Mouse (Mus musculus): ENCODE data around the gene Cacna1e.

The Cacna1e gene

DNA sequence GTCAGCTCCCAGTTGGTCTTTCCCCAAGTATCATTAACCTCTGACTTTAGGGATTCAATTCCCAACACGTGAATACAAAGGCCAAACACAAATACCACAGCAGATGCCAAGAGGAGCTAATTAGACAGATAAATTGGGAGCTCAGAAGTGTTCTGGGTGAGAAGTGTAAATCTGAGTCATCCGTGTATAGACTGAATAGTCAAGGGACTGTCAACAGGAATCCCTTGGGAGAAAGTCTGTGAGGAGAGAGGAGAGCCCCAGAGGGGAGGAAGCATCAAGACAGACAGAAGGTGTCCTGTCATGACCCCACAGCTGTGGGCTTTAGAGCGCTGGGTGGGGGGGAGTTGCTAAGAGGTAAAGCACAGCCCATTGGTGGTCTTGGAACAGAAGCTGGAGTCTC is 276.9 kb downstream of the Cacna1e start:
- DNase-seq, result no peak

DNA sequence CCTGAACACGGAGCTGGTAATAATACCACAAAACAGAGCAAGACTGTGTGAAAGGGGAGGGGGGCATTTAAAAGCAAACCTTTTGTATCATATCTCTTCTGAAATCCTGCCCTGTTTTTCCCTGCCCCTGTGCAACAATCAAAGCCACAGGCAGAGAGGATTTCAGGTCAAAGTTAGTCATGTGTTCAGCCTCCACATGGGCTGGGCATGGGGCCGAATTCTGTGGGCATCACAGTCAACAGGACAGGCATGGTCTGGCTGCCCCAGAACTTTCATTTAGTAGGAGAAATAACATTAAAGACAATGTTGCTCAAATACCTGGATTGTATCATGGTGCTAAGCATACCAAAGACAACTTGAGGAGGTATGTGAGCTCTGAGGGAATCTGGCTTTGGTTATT is 278.7 kb downstream of the Cacna1e start:
- no peak for DNase-seq

DNA sequence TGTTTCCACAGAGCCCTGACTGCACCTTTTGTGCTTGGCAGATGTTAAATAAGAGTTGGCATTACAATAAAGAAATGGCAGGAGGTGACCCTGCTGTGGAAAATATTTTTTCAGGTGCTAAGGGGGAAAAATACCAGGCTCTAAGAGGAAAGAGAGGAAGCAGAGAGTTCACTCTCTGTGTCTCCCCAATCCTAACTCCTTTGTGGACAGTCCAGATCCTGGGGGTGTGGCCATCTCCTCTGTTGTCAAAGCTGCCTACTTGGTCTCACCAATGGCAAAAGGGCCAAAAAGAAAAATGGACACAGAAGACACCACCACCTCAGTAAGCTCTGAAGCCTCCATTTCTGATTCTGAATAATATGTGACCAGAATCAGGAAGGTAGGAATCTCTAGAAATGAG is 280.5 kb downstream of the Cacna1e start:
- DNase-seq, result no peak

DNA sequence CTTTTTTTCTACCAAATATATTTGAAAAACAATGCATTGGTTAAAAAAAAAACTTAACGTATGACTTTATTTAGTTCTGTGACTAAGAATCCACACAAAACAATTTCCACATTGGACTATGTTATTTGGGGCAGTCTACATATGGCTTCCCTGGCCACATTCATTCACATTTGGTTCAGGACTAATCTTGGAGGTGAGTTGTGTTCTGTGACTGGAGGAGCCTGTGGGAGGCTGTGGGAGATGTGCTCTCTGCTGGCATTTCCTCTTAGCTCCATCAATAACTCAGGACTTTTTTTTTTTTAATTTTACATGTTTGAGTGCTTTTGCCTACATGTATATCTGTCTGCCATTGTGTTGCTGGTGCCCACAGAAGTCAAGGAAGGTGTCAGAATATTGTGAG is 281.8 kb downstream of the Cacna1e start:
- DNase-seq, result no peak

DNA sequence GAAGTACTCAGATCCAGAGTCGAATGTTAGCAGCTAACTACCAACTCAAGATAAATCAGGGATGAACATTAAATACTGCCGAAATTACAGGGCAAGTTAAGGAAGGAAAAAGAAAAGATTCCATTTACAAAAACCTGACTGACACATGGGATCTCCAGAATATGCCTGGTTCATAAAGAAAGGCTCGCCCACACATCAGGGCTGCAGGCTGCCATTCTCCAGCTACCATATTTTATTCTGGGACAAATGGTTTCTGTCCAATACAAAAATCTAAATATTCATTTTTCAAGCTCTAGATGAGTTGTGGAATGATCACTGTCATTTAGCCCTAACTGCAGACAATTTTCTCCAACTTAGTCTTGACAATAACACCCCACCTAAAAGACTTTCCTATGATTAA is 301.8 kb downstream of the Cacna1e start:
- no peak for DNase-seq

DNA sequence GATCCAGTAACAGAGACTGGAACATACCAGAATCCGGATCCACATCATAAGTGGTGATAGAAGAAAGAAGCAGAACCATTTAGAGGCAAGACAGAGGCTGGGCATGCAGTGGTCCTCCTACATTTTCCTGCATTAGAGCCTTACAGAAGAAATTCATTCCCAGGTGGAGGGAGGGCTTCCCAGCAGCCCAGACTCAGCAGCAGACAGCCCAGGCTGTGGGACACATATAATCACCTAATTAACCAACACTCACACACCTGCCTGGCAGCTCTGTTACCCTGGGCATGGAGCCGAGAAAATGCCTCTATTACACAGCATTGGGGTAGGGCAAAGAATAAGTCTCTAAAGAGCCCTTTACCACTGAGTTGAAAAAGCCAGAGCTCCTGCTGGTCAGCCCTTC is 304.4 kb downstream of the Cacna1e start:
- DNase-seq, result no peak

DNA sequence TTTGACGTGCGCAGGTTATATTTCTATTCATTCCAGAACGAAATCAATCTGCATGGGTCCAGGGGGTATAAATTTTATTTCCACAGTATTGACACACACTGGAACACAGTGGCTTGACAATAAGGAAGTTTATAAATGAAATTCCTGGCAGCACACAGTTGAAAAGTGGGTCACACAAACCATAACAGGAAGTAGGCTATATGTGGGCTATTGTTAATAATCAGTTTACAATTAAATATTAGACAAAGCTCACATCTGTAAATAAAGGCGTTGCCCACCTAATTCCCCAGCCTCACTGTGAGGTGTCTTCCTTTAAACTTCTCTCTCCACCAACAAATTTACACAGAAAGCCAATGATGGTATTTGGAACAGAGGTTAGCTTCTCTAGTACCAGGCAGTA is 305.6 kb downstream of the Cacna1e start:
- no peak for DNase-seq

DNA sequence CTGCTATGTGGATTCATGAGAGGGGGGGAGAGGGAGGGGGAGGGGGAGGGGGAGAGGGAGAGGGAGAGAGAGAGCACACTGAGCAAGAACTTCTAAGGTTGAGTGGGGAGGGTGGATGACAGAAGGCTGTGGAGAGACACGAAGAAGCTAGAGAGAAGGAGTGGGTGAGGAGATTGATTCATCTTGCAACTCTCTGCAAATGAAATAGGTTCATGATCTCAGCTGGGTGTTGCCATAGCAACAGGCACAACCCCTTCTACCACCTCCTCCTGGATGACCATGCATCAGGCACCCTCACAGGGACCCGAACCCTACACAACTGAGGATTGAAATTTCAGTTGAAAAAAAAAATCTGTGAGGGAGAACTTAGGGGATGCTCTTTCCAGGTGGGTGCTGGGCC is 307.9 kb downstream of the Cacna1e start:
- no peak for DNase-seq

DNA sequence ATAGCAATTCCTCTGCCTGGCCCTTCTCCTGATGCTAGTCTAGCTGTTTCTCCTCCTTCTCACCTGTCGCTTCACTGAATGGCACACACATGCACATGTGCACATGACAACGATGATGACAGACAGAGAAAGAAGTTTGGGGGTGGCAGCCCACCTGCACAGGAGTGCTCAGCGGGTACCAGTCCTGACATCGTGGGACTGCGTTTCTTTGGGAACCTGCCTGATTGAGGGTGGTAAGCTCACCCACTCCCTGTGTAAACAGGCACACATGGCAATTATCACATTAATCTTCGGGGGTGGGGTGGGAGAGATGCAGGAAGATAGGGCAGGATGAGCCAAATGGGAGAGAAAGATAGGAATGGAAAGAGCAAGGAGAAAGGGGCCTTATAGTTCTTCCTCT is 318.3 kb downstream of the Cacna1e start:
- DNase-seq, result no peak

DNA sequence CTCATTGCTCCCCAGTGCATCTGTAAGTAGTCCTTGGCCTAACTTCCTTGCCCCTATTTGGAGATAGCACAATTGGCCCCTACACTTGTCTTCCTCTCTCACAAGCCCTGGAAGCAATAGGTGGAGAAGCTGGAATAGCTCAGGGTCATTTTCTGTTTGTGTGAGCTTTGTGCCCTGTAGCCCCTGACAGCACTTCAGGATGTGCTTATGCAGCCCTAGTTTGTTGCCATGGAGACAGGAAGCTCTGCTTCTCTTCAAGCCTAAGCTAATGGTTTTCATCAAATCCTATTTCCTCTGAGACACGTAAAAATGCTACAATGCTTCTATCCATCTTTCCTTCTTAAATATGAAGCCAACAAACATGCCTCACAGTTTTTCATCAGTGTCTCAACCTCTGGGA is 328.5 kb downstream of the Cacna1e start:
- DNase-seq, result no peak

DNA sequence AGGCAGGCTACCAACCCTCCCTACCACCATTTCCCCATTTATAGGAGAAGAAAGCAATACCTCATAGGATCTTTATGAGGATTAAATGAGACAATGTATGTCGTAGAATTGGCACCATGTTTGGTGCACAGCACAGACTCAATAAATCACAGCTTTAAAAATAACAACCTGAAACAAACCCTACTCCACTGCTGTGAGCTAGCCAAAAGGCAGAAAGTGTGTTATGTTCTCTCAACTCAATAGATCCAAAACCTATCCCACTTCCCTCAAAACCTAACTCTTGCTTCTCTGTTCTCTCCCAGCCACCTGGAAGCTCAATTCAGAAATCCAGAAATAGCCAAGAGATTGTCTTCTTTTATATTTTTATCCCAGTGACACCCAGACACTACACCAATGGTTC is 331.2 kb downstream of the Cacna1e start:
- no peak for DNase-seq

DNA sequence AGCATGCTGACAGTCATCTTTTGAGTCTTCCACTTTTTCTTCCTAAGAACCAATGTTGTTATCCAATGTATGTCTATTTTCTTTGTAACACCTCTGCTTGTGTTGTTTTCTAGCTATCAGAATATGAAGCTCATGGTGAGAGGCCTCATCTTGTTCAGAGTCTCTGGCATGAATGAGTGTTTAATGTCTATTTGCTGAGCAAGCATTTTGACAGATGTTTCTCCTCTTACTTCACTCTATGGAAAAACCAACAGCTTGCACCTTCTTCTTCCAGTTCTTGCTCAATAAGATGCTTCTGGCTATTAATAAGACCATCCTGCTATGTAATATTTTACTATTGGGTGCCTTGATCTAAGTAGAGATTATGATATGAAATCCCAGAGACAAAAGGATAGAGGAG is 346.9 kb downstream of the Cacna1e start:
- DNase-seq, result no peak

DNA sequence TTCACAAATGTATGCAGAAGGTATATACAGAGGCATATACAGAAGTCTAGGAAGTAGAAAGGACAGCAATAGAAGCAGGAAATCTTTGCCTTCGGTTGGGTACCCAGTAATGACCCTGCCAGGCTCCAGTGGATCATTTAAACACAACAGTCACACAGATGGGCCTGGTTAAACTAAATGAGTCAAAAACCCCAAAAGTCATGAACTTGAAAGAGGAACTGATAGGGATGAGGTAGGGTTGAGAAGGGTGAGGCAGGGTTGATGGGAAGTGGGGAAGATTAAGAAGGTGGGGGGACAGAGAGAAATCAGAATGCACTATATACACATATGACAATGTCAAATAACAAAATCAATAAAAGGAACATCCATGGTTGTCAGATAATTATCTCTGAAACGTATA is 347.5 kb downstream of the Cacna1e start:
- no peak for DNase-seq

DNA sequence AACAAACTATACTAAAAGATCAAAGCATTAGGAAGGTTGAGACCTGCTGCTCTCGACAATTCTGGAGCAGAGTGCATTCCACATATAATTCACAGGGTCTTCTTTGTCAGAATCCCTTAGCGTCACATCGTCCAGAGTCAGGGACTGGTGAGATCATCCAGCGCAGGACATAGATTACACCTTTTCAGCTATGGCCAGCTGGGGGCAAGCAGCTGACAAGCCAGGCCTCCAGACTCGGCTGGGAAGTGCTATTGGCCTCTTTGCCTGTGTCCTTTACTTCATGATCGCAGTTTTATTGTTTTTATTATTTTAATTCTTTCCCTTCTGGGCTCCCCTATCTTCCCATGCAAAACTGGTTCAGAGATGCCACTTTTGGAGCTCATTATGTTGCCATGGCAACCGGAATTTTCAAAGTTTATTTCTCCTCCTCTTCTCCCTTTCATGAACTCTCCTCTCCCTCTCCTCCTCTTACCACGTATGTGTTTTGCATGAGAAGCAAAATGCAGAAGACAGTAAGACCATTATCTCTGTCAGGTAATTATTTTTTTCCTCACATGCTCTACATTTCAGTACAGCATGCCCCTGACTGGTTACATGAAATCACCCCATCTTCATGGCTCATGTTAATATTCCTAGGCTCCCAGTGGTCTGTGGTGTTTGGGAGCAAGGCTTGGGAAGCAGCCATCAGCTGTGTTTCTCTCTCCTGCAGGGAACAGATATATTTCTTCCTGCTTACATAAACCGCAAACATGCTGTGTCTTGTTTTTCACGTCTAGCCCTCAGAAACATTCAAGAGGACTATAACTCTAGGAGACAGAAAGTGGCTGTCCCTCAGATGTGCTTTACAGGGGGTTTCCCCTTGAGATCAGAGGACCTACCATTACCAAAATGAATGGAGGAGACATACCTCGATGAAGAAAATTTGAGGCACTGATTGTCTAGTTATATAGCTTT is 351.0 kb downstream of the Cacna1e start:
- DNase-seq, result no peak

DNA sequence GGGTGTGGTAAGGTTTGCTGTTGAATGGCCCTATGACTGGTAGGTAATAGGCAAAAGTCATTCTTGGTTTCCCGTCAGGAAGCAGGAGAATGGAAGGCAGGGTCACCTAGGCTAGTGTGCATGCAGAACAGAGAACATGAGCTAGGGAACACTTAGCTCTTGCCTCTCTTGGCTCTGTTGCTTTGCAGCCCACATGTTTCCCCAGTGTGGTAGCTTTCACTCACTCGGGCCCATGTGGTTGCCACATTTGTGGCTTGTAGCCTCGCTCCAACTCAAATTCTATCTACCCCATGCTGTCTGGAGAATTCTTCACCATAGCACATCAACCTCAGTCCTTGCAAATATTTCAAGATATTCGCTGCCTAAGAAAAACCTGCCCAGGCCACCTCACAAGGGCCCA is 354.6 kb downstream of the Cacna1e start:
- DNase-seq, result no peak

DNA sequence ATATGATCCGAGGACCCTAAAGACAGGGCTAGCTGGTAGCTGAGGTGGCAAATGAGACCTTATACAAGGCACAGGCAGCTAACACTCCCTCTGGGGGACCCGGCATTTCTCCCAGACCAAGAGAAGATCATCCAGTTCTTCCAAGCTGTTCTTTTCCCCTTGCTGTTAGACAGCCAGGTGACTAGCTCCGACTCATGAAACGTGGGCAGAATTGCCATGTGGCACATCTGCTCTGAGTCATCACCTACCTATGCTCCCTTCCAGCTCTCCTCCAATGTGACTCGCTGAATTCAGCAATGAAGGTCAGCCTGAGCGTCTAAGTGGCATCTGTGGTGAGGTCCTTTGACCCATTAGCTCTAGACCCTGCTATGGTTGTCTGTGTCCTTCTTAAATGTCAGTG is 355.5 kb downstream of the Cacna1e start:
- DNase-seq, result no peak

DNA sequence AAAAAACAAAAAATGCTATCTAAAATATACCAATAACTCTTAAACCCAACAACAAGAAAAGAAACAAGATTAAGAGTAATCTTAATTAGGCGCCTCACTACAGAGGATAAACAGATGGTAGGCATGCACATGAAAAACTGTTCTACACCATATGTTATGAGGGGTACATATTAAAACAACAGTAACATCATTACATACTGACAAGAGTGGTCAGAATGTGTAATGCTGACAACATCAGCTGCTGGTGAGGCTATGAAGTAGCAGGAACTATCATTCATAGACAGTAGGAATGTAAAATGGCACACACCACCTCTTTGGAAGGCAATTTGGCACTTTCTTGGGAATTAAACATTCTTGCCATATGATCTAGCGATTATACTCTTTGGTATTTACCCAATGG is 363.6 kb downstream of the Cacna1e start:
- no peak for DNase-seq

DNA sequence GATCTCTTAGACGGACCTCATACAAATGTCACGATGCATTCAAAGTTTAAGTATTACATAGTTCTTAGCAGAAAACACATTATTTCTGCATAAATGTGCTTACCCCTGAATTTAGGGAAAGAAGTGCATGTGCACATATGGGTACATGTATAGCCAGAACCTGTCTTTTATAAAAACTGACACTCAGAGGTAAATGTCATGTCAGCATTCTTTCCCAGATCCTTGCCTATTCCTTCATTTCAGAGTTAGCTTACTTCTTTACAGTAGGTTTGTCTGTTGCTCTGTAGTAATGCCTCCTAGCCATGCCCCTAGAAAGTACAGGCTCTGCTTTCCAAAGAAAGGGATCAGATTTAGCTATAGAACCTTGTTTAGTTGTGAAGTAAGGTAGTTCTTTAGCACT is 369.0 kb downstream of the Cacna1e start:
- no peak for DNase-seq

DNA sequence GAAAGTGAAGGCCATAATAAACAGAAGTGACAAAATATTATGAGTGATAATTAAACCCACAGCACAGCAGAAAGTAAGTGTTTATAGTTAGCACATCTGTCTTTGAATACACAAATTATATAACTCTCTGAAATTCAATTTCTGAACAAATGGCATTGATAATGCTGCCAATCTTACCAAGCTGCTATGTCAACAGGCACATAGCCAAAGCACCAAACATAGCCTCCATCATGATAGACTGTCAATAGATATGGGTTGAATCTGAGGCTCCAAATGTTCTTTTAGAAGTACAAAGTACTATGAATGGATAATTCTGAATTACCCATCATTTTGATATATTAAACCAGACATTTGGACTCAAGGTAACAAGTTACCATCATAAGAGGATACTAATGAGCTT is 372.6 kb downstream of the Cacna1e start:
- DNase-seq, result no peak

DNA sequence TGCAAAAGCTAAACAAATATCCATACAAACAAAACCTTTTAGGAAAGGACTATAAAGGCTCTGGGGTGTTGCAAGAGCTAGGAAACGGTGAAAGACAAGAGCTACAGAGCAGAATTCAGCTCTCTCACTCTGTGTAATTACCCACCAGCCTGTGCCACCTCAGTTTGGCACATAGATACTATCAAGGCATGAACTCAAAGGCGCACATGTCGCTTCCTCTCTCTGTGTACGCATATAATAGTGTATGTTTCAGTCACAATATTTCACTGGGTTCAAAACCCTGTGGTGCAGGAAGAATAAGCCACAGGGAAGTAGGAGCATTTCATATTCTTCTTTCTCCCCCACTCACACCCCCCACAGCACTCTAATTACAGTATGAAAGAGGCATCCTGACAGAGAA is 380.3 kb downstream of the Cacna1e start:
- DNase-seq, result no peak

DNA sequence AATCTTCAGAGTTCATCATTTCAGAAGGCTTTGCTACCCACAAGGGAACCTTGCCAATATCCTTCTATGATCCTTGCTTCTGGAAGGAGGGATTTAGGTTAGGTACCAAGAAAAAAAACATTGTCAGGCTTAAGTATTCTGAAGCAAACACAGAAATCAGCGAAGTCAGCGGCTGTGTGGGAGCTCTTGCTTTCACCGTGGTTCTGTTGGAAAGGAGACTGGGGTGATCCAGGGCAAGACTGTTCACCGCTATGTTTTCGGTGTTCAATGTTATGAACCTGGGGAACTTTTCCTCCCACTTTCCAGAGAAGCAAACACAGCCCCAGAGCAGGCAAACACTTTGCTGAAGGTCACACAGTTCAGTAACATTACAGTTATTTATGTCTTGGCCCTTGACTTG is 383.4 kb downstream of the Cacna1e start:
- DNase-seq, result no peak

DNA sequence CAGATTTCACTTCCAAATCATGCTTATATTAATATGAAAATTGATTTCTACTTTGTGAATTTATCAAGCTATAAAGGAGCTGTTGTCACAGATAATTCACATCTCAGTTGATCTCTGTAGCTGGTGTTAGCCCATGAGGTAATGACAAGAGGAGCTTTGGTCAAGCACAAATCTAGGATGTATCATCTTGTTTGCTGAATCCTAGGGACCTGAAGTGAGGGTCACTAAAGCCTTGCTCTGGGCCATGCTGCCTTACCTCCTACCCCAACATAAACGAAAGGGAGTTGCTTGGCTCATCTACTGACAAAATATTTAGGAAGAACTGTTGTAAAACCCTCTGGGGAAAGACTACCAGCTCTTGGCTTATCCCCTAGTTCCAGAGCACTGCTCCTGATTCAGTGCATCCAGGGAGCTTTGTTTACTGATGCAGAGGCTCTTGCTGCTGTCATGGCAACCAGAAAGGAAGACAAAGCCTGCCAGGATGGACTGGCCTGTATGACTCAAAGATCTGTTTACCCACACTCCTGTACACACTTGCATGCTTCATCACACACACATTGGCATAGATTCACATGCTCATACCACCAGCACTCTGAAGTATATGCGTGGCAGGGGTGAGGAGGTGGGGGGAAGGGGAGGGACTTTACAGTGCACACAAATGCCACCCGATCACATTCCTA is 384.0 kb downstream of the Cacna1e start:
- no peak for DNase-seq

DNA sequence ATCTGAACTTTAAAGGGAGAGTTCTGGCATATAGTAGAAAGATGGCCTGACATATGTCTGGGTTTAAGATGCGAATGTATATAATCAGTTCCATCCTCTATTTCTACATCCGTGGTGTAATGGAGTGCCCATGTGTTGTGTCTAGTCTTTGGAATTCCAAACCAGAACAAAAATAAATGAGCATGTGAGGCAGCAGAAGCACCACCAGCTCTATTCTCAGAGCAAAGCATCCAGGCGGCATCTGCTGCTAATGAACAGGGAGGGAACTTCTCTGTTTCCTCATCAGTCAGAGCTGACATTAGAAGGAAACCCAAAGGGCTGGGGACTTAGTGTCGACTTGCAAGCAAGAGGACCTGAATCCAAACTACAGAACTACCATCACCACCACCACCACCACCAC is 385.5 kb downstream of the Cacna1e start:
- DNase-seq, result no peak

DNA sequence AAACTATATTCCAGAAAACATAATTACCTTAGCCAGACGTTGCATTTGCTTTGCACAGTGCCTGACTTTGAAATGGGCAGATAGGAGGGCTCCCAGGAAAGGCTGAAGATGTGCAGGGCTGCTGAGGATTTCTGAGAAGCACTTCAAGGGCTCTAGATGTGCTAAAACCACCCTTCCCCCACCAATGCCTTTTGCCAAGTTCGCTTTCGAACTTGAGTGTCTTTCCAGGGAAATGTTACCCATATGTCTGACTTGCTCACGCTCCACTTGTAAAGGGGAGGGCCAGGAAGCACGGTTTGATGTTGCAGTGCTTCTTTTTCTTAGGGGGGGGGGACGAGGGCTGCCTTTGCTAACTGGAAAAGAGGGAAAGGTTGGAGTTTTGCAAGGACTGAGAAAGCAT is 393.2 kb downstream of the Cacna1e start:
- no peak for DNase-seq

DNA sequence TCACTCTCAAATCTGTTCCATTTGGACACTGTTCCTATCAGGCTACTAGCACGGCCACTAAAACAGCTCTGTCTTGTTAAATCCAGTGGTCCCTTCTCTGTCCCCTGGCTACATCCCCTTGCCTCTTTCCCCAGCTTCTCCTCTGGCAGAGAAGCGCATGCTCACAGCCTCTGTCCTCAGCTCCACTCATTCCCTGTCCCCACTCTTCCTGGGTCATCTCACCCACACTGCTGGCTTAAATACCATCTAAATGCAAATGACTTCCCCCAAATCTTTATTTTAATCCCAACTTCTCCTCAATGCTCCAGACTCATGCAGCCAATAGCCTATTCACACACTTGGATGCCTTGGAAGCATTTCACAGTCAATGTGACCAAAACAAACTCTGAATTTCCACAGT is 407.6 kb downstream of the Cacna1e start:
- DNase-seq, result no peak

All from lung, postnatal 10 days (tissue).